Mouse (Mus musculus): ENCODE data around the gene Mark1. TPM values are rescaled to one million over a fixed set of nuclear protein-coding genes. Genes with fewer than 3 reads are reported as not detected.

The Mark1 gene
- polyA plus RNA-seq, 1 experiment from 2014 or later: 4.4 TPM

- H3K4me3 ChIP-seq (ENCODE audit: low read depth, low read length): peak overlapping the region; percentile 6; the same call in 1 of the 2 replicates
- no peaks in the 10 kb centered on the region; the same call in 1 of the 2 replicates for H3K4me1 ChIP-seq (ENCODE audit: control insufficient read depth, insufficient read depth, low read length)
- H3K9ac ChIP-seq (replicated peaks; ENCODE audit: low read length): no peak overlapping the region
- H3K36me3 ChIP-seq (replicated peaks; ENCODE audit: control insufficient read depth, insufficient read depth, low read depth, low read length): no peaks in the 10 kb centered on the region
- H3K4me2 ChIP-seq (ENCODE audit: low read depth, low read length): no peak overlapping the region
- H3K27ac ChIP-seq (replicated peaks; ENCODE audit: low read depth, low read length): no peak overlapping the region
- H3K27me3 ChIP-seq (ENCODE audit: control insufficient read depth, insufficient read depth, low read length): peaks cover 23% of the 10 kb centered on the region
- no peak for ATAC-seq (replicated peaks; ENCODE audit: insufficient number of reproducible peaks, low FRiP score, low TSS enrichment, low read depth)
- 67% methylated on average over 7 of the region's 7 CpGs for WGBS
- no peaks in the 10 kb centered on the region for H3K9me3 ChIP-seq (replicated peaks; ENCODE audit: control insufficient read depth, low read length)
- no peak for DNase-seq (ENCODE audit: low spot score)
Measured at GRCm38 (mm10) chr1:184881861-184882260, 117.5 kb downstream of the Mark1 start.

- peaks cover 23% of the 10 kb centered on the region for H3K27me3 ChIP-seq (ENCODE audit: control insufficient read depth, insufficient read depth, low read length)
- no peak for ATAC-seq (replicated peaks; ENCODE audit: insufficient number of reproducible peaks, low FRiP score, low TSS enrichment, low read depth)
Measured at GRCm38 (mm10) chr1:184881211-184881610, 118.2 kb downstream of the Mark1 start.

GRCm38 (mm10) chr1:184878860-184879259, 120.5 kb downstream of the Mark1 start:
- no peak overlapping the region for H3K27ac ChIP-seq (replicated peaks; ENCODE audit: low read depth, low read length)
- no peak overlapping the region for H3K9ac ChIP-seq (replicated peaks; ENCODE audit: low read length)
- no peak for ATAC-seq (replicated peaks; ENCODE audit: insufficient number of reproducible peaks, low FRiP score, low TSS enrichment, low read depth)

More at GRCm38 (mm10) chr1:184881211-184881610, 118.2 kb downstream of the Mark1 start:
- Histone ChIP-seq H3K4me2 (ENCODE audit: low read depth, low read length) (no peak overlapping the region), H3K36me3 (replicated peaks; ENCODE audit: control insufficient read depth, insufficient read depth, low read depth, low read length) (no peaks in the 10 kb centered on the region), H3K4me1 (ENCODE audit: control insufficient read depth, insufficient read depth, low read length) (no peaks in the 10 kb centered on the region; the same call in 1 of the 2 replicates), H3K9me3 (replicated peaks; ENCODE audit: control insufficient read depth, low read length) (no peaks in the 10 kb centered on the region), H3K4me3 (ENCODE audit: low read depth, low read length) (no peak overlapping the region), H3K27ac (replicated peaks; ENCODE audit: low read depth, low read length) (no peak overlapping the region), H3K9ac (replicated peaks; ENCODE audit: low read length) (no peak overlapping the region)
- DNase-seq (ENCODE audit: low spot score): no peak
- 77% methylated on average over 5 of the region's 5 CpGs for WGBS

GRCm38 (mm10) chr1:184877306-184877705, 122.1 kb downstream of the Mark1 start:
- 63% methylated on average over 2 of the region's 2 CpGs for WGBS

More at GRCm38 (mm10) chr1:184878860-184879259, 120.5 kb downstream of the Mark1 start:
- 72% methylated on average over 6 of the region's 6 CpGs for WGBS
- DNase-seq (ENCODE audit: low spot score): no peak
- H3K4me1 ChIP-seq (ENCODE audit: control insufficient read depth, insufficient read depth, low read length): no peaks in the 10 kb centered on the region; the same call in 1 of the 2 replicates
- no peak overlapping the region for H3K4me3 ChIP-seq (ENCODE audit: low read depth, low read length)
- H3K9me3 ChIP-seq (replicated peaks; ENCODE audit: control insufficient read depth, low read length): no peaks in the 10 kb centered on the region
- H3K36me3 ChIP-seq (replicated peaks; ENCODE audit: control insufficient read depth, insufficient read depth, low read depth, low read length): no peaks in the 10 kb centered on the region
- H3K4me2 ChIP-seq (ENCODE audit: low read depth, low read length): no peak overlapping the region
- H3K27me3 ChIP-seq (ENCODE audit: control insufficient read depth, insufficient read depth, low read length): peaks cover 23% of the 10 kb centered on the region

GRCm38 (mm10) chr1:184873910-184874309, 125.5 kb downstream of the Mark1 start:
- no peaks in the 10 kb centered on the region for H3K27me3 ChIP-seq (ENCODE audit: control insufficient read depth, insufficient read depth, low read length)
- no peak overlapping the region for H3K27ac ChIP-seq (replicated peaks; ENCODE audit: low read depth, low read length)
- H3K4me2 ChIP-seq (ENCODE audit: low read depth, low read length): no peak overlapping the region
- H3K4me3 ChIP-seq (ENCODE audit: low read depth, low read length): no peak overlapping the region
- H3K4me1 ChIP-seq (ENCODE audit: control insufficient read depth, insufficient read depth, low read length): peaks cover 2% of the 10 kb centered on the region; the same call in 1 of the 2 replicates
- H3K9me3 ChIP-seq (replicated peaks; ENCODE audit: control insufficient read depth, low read length): no peaks in the 10 kb centered on the region
- no peak overlapping the region for H3K9ac ChIP-seq (replicated peaks; ENCODE audit: low read length)
- ATAC-seq (replicated peaks; ENCODE audit: insufficient number of reproducible peaks, low FRiP score, low TSS enrichment, low read depth) (no peak), DNase-seq (ENCODE audit: low spot score) (no peak)
- WGBS: 81% methylated on average over 11 of the region's 11 CpGs
- no peaks in the 10 kb centered on the region for H3K36me3 ChIP-seq (replicated peaks; ENCODE audit: control insufficient read depth, insufficient read depth, low read depth, low read length)

More at GRCm38 (mm10) chr1:184877306-184877705, 122.1 kb downstream of the Mark1 start:
- no peak overlapping the region for H3K9ac ChIP-seq (replicated peaks; ENCODE audit: low read length)
- H3K27me3 ChIP-seq (ENCODE audit: control insufficient read depth, insufficient read depth, low read length): peaks cover 9% of the 10 kb centered on the region
- no peaks in the 10 kb centered on the region for H3K9me3 ChIP-seq (replicated peaks; ENCODE audit: control insufficient read depth, low read length)
- H3K4me3 ChIP-seq (ENCODE audit: low read depth, low read length): no peak overlapping the region
- H3K4me1 ChIP-seq (ENCODE audit: control insufficient read depth, insufficient read depth, low read length): no peaks in the 10 kb centered on the region
- DNase-seq (ENCODE audit: low spot score) (no peak), ATAC-seq (replicated peaks; ENCODE audit: insufficient number of reproducible peaks, low FRiP score, low TSS enrichment, low read depth) (no peak)
- H3K4me2 ChIP-seq (ENCODE audit: low read depth, low read length): no peak overlapping the region
- H3K27ac ChIP-seq (replicated peaks; ENCODE audit: low read depth, low read length): no peak overlapping the region
- H3K36me3 ChIP-seq (replicated peaks; ENCODE audit: control insufficient read depth, insufficient read depth, low read depth, low read length): no peaks in the 10 kb centered on the region

- H3K9ac ChIP-seq (replicated peaks; ENCODE audit: low read length): no peak overlapping the region
- no peak overlapping the region for H3K27ac ChIP-seq (replicated peaks; ENCODE audit: low read depth, low read length)
- no peak for DNase-seq (ENCODE audit: low spot score)
- WGBS: 79% methylated on average over 7 of the region's 7 CpGs
- peaks cover 2% of the 10 kb centered on the region; the same call in 1 of the 2 replicates for H3K4me1 ChIP-seq (ENCODE audit: control insufficient read depth, insufficient read depth, low read length)
- H3K36me3 ChIP-seq (replicated peaks; ENCODE audit: control insufficient read depth, insufficient read depth, low read depth, low read length): no peaks in the 10 kb centered on the region
- no peak overlapping the region for H3K4me3 ChIP-seq (ENCODE audit: low read depth, low read length)
- no peak overlapping the region for H3K4me2 ChIP-seq (ENCODE audit: low read depth, low read length)
- H3K9me3 ChIP-seq (replicated peaks; ENCODE audit: control insufficient read depth, low read length): no peaks in the 10 kb centered on the region
- no peaks in the 10 kb centered on the region for H3K27me3 ChIP-seq (ENCODE audit: control insufficient read depth, insufficient read depth, low read length)
- ATAC-seq (replicated peaks; ENCODE audit: insufficient number of reproducible peaks, low FRiP score, low TSS enrichment, low read depth): no peak
Measured at GRCm38 (mm10) chr1:184872069-184872819, 127.1 kb downstream of the Mark1 start.

- WGBS: 65% methylated on average over 1 of the region's 1 CpGs
- H3K4me1 ChIP-seq (ENCODE audit: control insufficient read depth, insufficient read depth, low read length): peaks cover 2% of the 10 kb centered on the region; the same call in 1 of the 2 replicates
- H3K4me3 ChIP-seq (ENCODE audit: low read depth, low read length): no peak overlapping the region
- H3K9ac ChIP-seq (replicated peaks; ENCODE audit: low read length): no peak overlapping the region
- no peak overlapping the region for H3K27ac ChIP-seq (replicated peaks; ENCODE audit: low read depth, low read length)
- ATAC-seq (replicated peaks; ENCODE audit: insufficient number of reproducible peaks, low FRiP score, low TSS enrichment, low read depth) (0 out of 2 replicates have a peak, but pooled peaks have one; percentile 27), DNase-seq (ENCODE audit: low spot score) (peak; percentile 61)
- H3K36me3 ChIP-seq (replicated peaks; ENCODE audit: control insufficient read depth, insufficient read depth, low read depth, low read length): no peaks in the 10 kb centered on the region
- no peaks in the 10 kb centered on the region for H3K9me3 ChIP-seq (replicated peaks; ENCODE audit: control insufficient read depth, low read length)
- H3K27me3 ChIP-seq (ENCODE audit: control insufficient read depth, insufficient read depth, low read length): no peaks in the 10 kb centered on the region
- no peak overlapping the region for H3K4me2 ChIP-seq (ENCODE audit: low read depth, low read length)
Measured at GRCm38 (mm10) chr1:184871506-184871905, 127.9 kb downstream of the Mark1 start.
